Mouse (Mus musculus): ENCODE results near the gene Carmil1. TPM values are rescaled to one million over a fixed set of nuclear protein-coding genes. Genes with fewer than 3 reads are reported as not detected.

Gene Carmil1
- polyA plus RNA-seq, 1 experiment, result 29.1 TPM

GRCm38 (mm10) chr13:24040221-24040620 is 240.4 kb downstream of the Carmil1 start:
- TF ChIP-seq CTCF (IDR thresholded peaks at IDR 0.05; ENCODE audit: borderline replicate concordance, insufficient read depth, low read length) (no peak), POLR2A (IDR thresholded peaks at IDR 0.05; ENCODE audit: low read depth, low read length) (no peak)
- H3K27ac ChIP-seq (ENCODE audit: insufficient read depth, low read length), result no peak overlapping the region
- no peaks in the 10 kb centered on the region for H3K4me1 ChIP-seq (ENCODE audit: control insufficient read depth, insufficient read depth, low read length)
- H3K4me3 ChIP-seq (ENCODE audit: insufficient read depth, low read length), result no peak overlapping the region

GRCm38 (mm10) chr13:24037502-24037901 is 243.1 kb downstream of the Carmil1 start:
- no peak overlapping the region for H3K4me3 ChIP-seq (ENCODE audit: insufficient read depth, low read length)
- TF ChIP-seq POLR2A (IDR thresholded peaks at IDR 0.05; ENCODE audit: low read depth, low read length) (no peak), CTCF (IDR thresholded peaks at IDR 0.05; ENCODE audit: borderline replicate concordance, insufficient read depth, low read length) (no peak)
- no peaks in the 10 kb centered on the region for H3K4me1 ChIP-seq (ENCODE audit: control insufficient read depth, insufficient read depth, low read length)
- H3K27ac ChIP-seq (ENCODE audit: insufficient read depth, low read length), result no peak overlapping the region

GRCm38 (mm10) chr13:24036150-24036549 is 244.4 kb downstream of the Carmil1 start:
- Histone ChIP-seq H3K4me3 (ENCODE audit: insufficient read depth, low read length) (no peak overlapping the region), H3K27ac (ENCODE audit: insufficient read depth, low read length) (no peak overlapping the region), H3K4me1 (ENCODE audit: control insufficient read depth, insufficient read depth, low read length) (no peaks in the 10 kb centered on the region)
- no peak for TF ChIP-seq POLR2A (IDR thresholded peaks at IDR 0.05; ENCODE audit: low read depth, low read length)
- TF ChIP-seq CTCF (IDR thresholded peaks at IDR 0.05; ENCODE audit: borderline replicate concordance, insufficient read depth, low read length), result no peak

- Histone ChIP-seq H3K4me3 (ENCODE audit: insufficient read depth, low read length) (no peak overlapping the region), H3K27ac (ENCODE audit: insufficient read depth, low read length) (no peak overlapping the region), H3K4me1 (ENCODE audit: control insufficient read depth, insufficient read depth, low read length) (no peaks in the 10 kb centered on the region)
- TF ChIP-seq POLR2A (IDR thresholded peaks at IDR 0.05; ENCODE audit: low read depth, low read length) (no peak), CTCF (IDR thresholded peaks at IDR 0.05; ENCODE audit: borderline replicate concordance, insufficient read depth, low read length) (no peak)
These were observed 253.1 kb downstream of the Carmil1 start for GRCm38 (mm10) chr13:24027191-24028170.

- H3K4me3 ChIP-seq (ENCODE audit: insufficient read depth, low read length), result no peak overlapping the region
- H3K27ac ChIP-seq (ENCODE audit: insufficient read depth, low read length), result peak overlapping the region; percentile 18; the same call in 1 of the 2 replicates
- peaks cover 8% of the 10 kb centered on the region; the same call in 1 of the 2 replicates for H3K4me1 ChIP-seq (ENCODE audit: control insufficient read depth, insufficient read depth, low read length)
- TF ChIP-seq CTCF (IDR thresholded peaks at IDR 0.05; ENCODE audit: borderline replicate concordance, insufficient read depth, low read length) (no peak), POLR2A (IDR thresholded peaks at IDR 0.05; ENCODE audit: low read depth, low read length) (no peak)
These were observed 262.1 kb downstream of the Carmil1 start for GRCm38 (mm10) chr13:24018515-24018914.

GRCm38 (mm10) chr13:24005528-24005927 is 275.1 kb downstream of the Carmil1 start:
- Histone ChIP-seq H3K27ac (ENCODE audit: insufficient read depth, low read length) (no peak overlapping the region), H3K4me1 (ENCODE audit: control insufficient read depth, insufficient read depth, low read length) (no peaks in the 10 kb centered on the region), H3K4me3 (ENCODE audit: insufficient read depth, low read length) (no peak overlapping the region)
- TF ChIP-seq POLR2A (IDR thresholded peaks at IDR 0.05; ENCODE audit: low read depth, low read length) (no peak), CTCF (IDR thresholded peaks at IDR 0.05; ENCODE audit: borderline replicate concordance, insufficient read depth, low read length) (no peak)

GRCm38 (mm10) chr13:24001797-24002196 is 278.8 kb downstream of the Carmil1 start:
- H3K4me1 ChIP-seq (ENCODE audit: control insufficient read depth, insufficient read depth, low read length), result no peaks in the 10 kb centered on the region
- TF ChIP-seq CTCF (IDR thresholded peaks at IDR 0.05; ENCODE audit: borderline replicate concordance, insufficient read depth, low read length) (no peak), POLR2A (IDR thresholded peaks at IDR 0.05; ENCODE audit: low read depth, low read length) (no peak)
- no peak overlapping the region for H3K27ac ChIP-seq (ENCODE audit: insufficient read depth, low read length)
- H3K4me3 ChIP-seq (ENCODE audit: insufficient read depth, low read length), result no peak overlapping the region

GRCm38 (mm10) chr13:24001081-24001480 is 279.5 kb downstream of the Carmil1 start:
- no peak for TF ChIP-seq CTCF (IDR thresholded peaks at IDR 0.05; ENCODE audit: borderline replicate concordance, insufficient read depth, low read length)
- no peak for TF ChIP-seq POLR2A (IDR thresholded peaks at IDR 0.05; ENCODE audit: low read depth, low read length)

GRCm38 (mm10) chr13:23998826-23999225 is 281.8 kb downstream of the Carmil1 start:
- no peak for TF ChIP-seq POLR2A (IDR thresholded peaks at IDR 0.05; ENCODE audit: low read depth, low read length)
- no peak for TF ChIP-seq CTCF (IDR thresholded peaks at IDR 0.05; ENCODE audit: borderline replicate concordance, insufficient read depth, low read length)
- no peak overlapping the region for H3K27ac ChIP-seq (ENCODE audit: insufficient read depth, low read length)
- H3K4me1 ChIP-seq (ENCODE audit: control insufficient read depth, insufficient read depth, low read length), result no peaks in the 10 kb centered on the region
- no peak overlapping the region for H3K4me3 ChIP-seq (ENCODE audit: insufficient read depth, low read length)

More at GRCm38 (mm10) chr13:24001081-24001480, 279.5 kb downstream of the Carmil1 start:
- Histone ChIP-seq H3K27ac (ENCODE audit: insufficient read depth, low read length) (no peak overlapping the region), H3K4me1 (ENCODE audit: control insufficient read depth, insufficient read depth, low read length) (no peaks in the 10 kb centered on the region), H3K4me3 (ENCODE audit: insufficient read depth, low read length) (no peak overlapping the region)

GRCm38 (mm10) chr13:23994756-23995155 is 285.8 kb downstream of the Carmil1 start:
- TF ChIP-seq POLR2A (IDR thresholded peaks at IDR 0.05; ENCODE audit: low read depth, low read length) (no peak), CTCF (IDR thresholded peaks at IDR 0.05; ENCODE audit: borderline replicate concordance, insufficient read depth, low read length) (no peak)
- Histone ChIP-seq H3K27ac (ENCODE audit: insufficient read depth, low read length) (no peak overlapping the region), H3K4me3 (ENCODE audit: insufficient read depth, low read length) (no peak overlapping the region), H3K4me1 (ENCODE audit: control insufficient read depth, insufficient read depth, low read length) (no peaks in the 10 kb centered on the region)
